ENCODE assay signal across 8 mouse cellular contexts in the genomic region with DNA sequence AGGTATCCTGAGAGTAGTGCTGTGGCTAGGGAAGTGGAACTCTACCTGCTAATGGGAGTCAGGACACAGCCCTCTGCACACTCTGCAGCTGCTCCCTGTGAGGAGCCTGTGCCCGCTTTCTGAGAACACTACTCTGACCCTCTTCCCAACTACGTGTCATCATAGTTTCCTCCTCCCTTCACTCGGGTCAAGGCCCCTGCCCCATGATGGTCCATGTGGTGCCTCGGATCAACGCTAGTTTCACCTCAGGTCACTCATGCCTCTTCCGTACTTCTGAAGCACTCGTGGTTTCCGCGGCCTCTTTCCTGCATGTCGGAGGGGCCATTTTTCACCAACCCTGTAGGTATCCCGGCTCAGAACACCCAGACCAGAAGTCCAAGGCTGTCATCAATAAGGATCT. TPM values are rescaled to one million over a fixed set of nuclear protein-coding genes. Genes with fewer than 3 reads are reported as not detected.
DNase-seq lines count a peak whose midpoint lies in the region; ATAC-seq and TF ChIP-seq lines count a peak whose summit lies in the region.

No protein-coding gene starts in this region.

- H3K9ac ChIP-seq in ES-Bruce4 (ENCODE audit: low read depth, poor library complexity, severe bottlenecking) = no peak overlapping the region

- peaks cover 20% of the 10 kb centered on the region for H3K4me1 ChIP-seq in heart, embryonic 10.5 days
- H3K4me1 ChIP-seq in ES-Bruce4 (ENCODE audit: control insufficient read depth, insufficient read depth, low read length) = no peaks in the 10 kb centered on the region
- H3K4me1 ChIP-seq in hindbrain, embryonic 10.5 days (replicated peaks) = peaks cover 37% of the 10 kb centered on the region

- H3K4me3 ChIP-seq in heart, embryonic 10.5 days = peak overlapping the region; percentile 81
- peak overlapping the region; percentile 76 for H3K4me3 ChIP-seq in ES-Bruce4 (ENCODE audit: low read depth, low read length)
- H3K4me3 ChIP-seq in hindbrain, embryonic 10.5 days = peak overlapping the region; percentile 71

- DNase-seq in heart, embryonic 10.5 days (ENCODE audit: low spot score) = no peak
- no peak for DNase-seq in heart, adult 9 months (ENCODE audit: low spot score in 2 of 2)
- DNase-seq in hindbrain, embryonic 10.5 days (ENCODE audit: low spot score) = no peak
- DNase-seq in right cerebral cortex, postnatal 25 days = no peak
- DNase-seq in embryo, embryonic 10.5 days (ENCODE audit: low spot score) = no peak
- DNase-seq in layer of hippocampus, postnatal 10 days (ENCODE audit: low spot score in 2 of 2) = no peak

- no peak for TF ChIP-seq POLR2A in ES-Bruce4 (IDR thresholded peaks at IDR 0.05; ENCODE audit: insufficient read depth, low read length)

- no peaks in the 10 kb centered on the region for H3K27me3 ChIP-seq in heart, embryonic 10.5 days (ENCODE audit: insufficient read depth, poor library complexity, severe bottlenecking)
- H3K27me3 ChIP-seq in ES-Bruce4 (ENCODE audit: control insufficient read depth, insufficient read depth, low read length, poor library complexity, severe bottlenecking) = no peaks in the 10 kb centered on the region
- no peaks in the 10 kb centered on the region for H3K27me3 ChIP-seq in hindbrain, embryonic 10.5 days (ENCODE audit: insufficient read depth, poor library complexity, severe bottlenecking)

- no peaks in the 10 kb centered on the region for H3K9me3 ChIP-seq in heart, embryonic 10.5 days
- H3K9me3 ChIP-seq in ES-Bruce4 (replicated peaks; ENCODE audit: control insufficient read depth, insufficient read depth, low read length, poor library complexity, severe bottlenecking) = no peaks in the 10 kb centered on the region
- no peaks in the 10 kb centered on the region for H3K9me3 ChIP-seq in hindbrain, embryonic 10.5 days

- TF ChIP-seq CTCF in ES-Bruce4 (IDR thresholded peaks at IDR 0.05; ENCODE audit: low read depth, low read length) = no peak

- no peak for TF ChIP-seq EP300 in ES-Bruce4 (IDR thresholded peaks at IDR 0.05; ENCODE audit: insufficient read depth, low read depth, low read length)

- peak; percentile 17 for ATAC-seq in megakaryocyte progenitor cell, adult 5-6 weeks (replicated peaks; ENCODE audit: poor library complexity)

- WGBS in heart, embryonic 10.5 days = 3% methylated on average over 11 of the region's 11 CpGs
- WGBS in hindbrain, embryonic 10.5 days = 2% methylated on average over 11 of the region's 11 CpGs

- peaks cover 25% of the 10 kb centered on the region for H3K36me3 ChIP-seq in heart, embryonic 10.5 days
- H3K36me3 ChIP-seq in ES-Bruce4 (ENCODE audit: control insufficient read depth, insufficient read depth, low read length, poor library complexity, severe bottlenecking) = peaks cover 20% of the 10 kb centered on the region
- H3K36me3 ChIP-seq in hindbrain, embryonic 10.5 days = peaks cover 34% of the 10 kb centered on the region

- peak overlapping the region; percentile 89 for H3K27ac ChIP-seq in heart, embryonic 10.5 days
- H3K27ac ChIP-seq in ES-Bruce4 (ENCODE audit: insufficient read depth, low read length) = no peak overlapping the region
- H3K27ac ChIP-seq in hindbrain, embryonic 10.5 days = peak overlapping the region; percentile 86

RNA-seq across cellular contexts. Expression of gene Lss, which starts 0.5 kb away (rescaled TPM):
- 19.8 and 34.7 TPM in 2 replicates for polyA plus RNA-seq in heart, embryonic 10.5 days (2016; fragmentation: Nextera tagmentation; extraction: Ambion mirVana)
- 111 and 112 TPM in 2 replicates for polyA plus RNA-seq in ES-Bruce4 (2011; ENCODE audit: insufficient read depth, insufficient read length, low read depth, missing spikeins)
- 56.1 and 60.3 TPM in 2 replicates for polyA plus RNA-seq in hindbrain, embryonic 10.5 days (2016; fragmentation: Nextera tagmentation; extraction: Ambion mirVana)
- total RNA-seq in megakaryocyte progenitor cell, adult 5-6 weeks (2015) = 0.61 and 2.4 TPM in 2 replicates
- 3.1 and 4.4 TPM in 2 replicates for total RNA-seq in megakaryocyte progenitor cell, adult 5-6 weeks (2017)
- 10 to 100 TPM; 62.0 to 65.8 TPM for total RNA-seq in layer of hippocampus, postnatal 10 days (2021)

RNA-seq across cellular contexts. Expression of gene Spatc1l, which starts 31.1 kb away (rescaled TPM):
- polyA plus RNA-seq in heart, embryonic 10.5 days (2016; fragmentation: Nextera tagmentation; extraction: Ambion mirVana) = 0.29 TPM in 1 of 2 replicates, not detected in the other
- polyA plus RNA-seq in ES-Bruce4 (2011; ENCODE audit: insufficient read depth, insufficient read length, low read depth, missing spikeins) = not detected in 2 replicates
- polyA plus RNA-seq in hindbrain, embryonic 10.5 days (2016; fragmentation: Nextera tagmentation; extraction: Ambion mirVana) = 0.16 TPM in 1 of 2 replicates, not detected in the other
- not detected in 2 replicates for total RNA-seq in megakaryocyte progenitor cell, adult 5-6 weeks (2015)
- total RNA-seq in megakaryocyte progenitor cell, adult 5-6 weeks (2017) = not detected in 2 replicates
- total RNA-seq in layer of hippocampus, postnatal 10 days (2021) = not detected

RNA-seq across cellular contexts. Expression of gene Ftcd, which starts 44.5 kb away (rescaled TPM):
- 4.2 and 5.2 TPM in 2 replicates for polyA plus RNA-seq in heart, embryonic 10.5 days (2016; fragmentation: Nextera tagmentation; extraction: Ambion mirVana)
- polyA plus RNA-seq in ES-Bruce4 (2011; ENCODE audit: insufficient read depth, insufficient read length, low read depth, missing spikeins) = not detected in 2 replicates
- polyA plus RNA-seq in hindbrain, embryonic 10.5 days (2016; fragmentation: Nextera tagmentation; extraction: Ambion mirVana) = not detected in 2 replicates
- total RNA-seq in megakaryocyte progenitor cell, adult 5-6 weeks (2015) = not detected in 2 replicates
- total RNA-seq in megakaryocyte progenitor cell, adult 5-6 weeks (2017) = not detected in 2 replicates
- total RNA-seq in layer of hippocampus, postnatal 10 days (2021) = not detected
